Mouse (Mus musculus): ENCODE results near the gene Cbln4. TPM values are rescaled to one million over a fixed set of nuclear protein-coding genes. Genes with fewer than 3 reads are reported as not detected.

Cbln4 gene
- 10 to 100 TPM in 1 of 2 experiments, 1 to 10 TPM in 1; 9.4 to 10.3 TPM for total RNA-seq (2021)
- long read RNA-seq, experiment 1, transcript Cbln4-201 (3 exons, 2,902 nt): major isoform, 8 of 8 reads
- long read RNA-seq, experiment 1, partial matches to known transcripts: 0 of 8 reads
- long read RNA-seq, experiment 1, other reads (novel, unspliced or antisense): 0 of 8 reads
- long read RNA-seq, experiment 2, transcript Cbln4-201 (3 exons, 2,902 nt): major isoform, 20 of 20 reads
- long read RNA-seq, experiment 2, partial matches to known transcripts: 0 of 20 reads
- long read RNA-seq, experiment 2, other reads (novel, unspliced or antisense): 0 of 20 reads

DNA sequence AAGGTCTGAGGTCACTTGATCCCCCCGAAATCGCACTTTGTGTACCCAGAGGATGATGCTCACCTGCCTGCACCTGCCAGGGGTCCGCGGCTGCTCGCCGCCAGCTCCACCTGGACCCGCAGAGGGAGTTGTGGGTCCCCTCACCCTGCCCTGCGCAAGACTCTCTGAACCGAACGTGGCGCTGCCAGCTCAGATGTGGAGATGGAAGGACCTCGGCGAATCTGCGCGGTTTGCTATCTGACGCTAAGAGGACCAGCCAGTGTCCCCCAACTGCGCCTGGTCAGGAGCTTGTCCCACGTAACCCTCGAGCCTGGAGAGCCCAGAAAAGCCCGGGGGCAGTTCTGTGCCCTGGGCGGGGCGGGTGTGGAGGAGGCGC, at the start of gene Cbln4:
Cbln4 (minus strand) TSS at position 232 of the 376 bp plus-strand sequence.
- DNase-seq (ENCODE audit: low spot score in 2 of 2): peak in 1 of 2 experiments; percentile 3

DNA sequence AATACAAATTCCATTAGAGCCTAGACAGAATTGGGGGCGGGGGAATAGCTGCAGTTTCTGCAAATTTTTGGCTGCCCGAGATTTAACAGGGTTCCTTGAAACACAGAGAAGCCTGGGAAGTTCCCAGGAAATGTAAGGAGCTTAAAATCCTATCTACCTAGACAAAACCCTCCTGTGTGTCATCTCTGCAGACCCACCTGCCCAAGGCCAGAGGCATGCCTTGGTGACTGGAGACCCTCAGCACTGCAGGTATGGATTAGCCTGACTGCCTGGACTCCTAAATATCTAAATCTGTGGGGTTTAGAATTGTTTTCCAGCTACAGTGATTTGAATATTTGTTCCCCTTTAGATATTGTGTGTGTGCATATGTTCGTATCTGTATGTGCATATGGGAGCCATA, 35.3 kb upstream of the Cbln4 start:
- DNase-seq (ENCODE audit: low spot score in 2 of 2): no peak

- DNase-seq (ENCODE audit: low spot score in 2 of 2): no peak
Observed at GRCm38 (mm10) chr2:172076295-172076694, 33.0 kb upstream of the Cbln4 start.

DNA sequence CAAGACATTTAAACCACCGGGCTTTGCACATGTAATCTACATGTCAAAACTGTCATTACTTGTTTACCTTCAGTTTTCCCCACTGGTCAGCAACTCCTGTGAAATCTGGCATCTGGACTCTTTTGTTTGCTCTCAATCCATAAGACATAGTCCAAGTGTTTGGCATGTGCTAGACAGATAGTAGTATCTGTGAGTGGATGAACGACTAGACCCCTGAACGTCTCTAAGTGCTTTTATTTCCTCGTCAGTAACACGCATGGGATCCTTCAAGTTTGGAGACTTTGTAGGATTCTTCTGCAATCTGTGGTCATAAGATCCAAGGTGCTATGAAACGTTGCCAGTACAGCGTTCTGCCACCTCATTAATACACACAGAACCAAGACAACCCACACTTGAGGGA, 19.6 kb upstream of the Cbln4 start:
- no peak for DNase-seq (ENCODE audit: low spot score in 2 of 2)

- no peak for DNase-seq (ENCODE audit: low spot score in 2 of 2)
Observed at GRCm38 (mm10) chr2:172059747-172060146, 16.5 kb upstream of the Cbln4 start.

GRCm38 (mm10) chr2:172058936-172059665, 15.8 kb upstream of the Cbln4 start:
- DNase-seq (ENCODE audit: low spot score in 2 of 2): no peak

GRCm38 (mm10) chr2:172046002-172046401, 2.7 kb upstream of the Cbln4 start:
- DNase-seq (ENCODE audit: low spot score in 2 of 2): no peak

- DNase-seq (ENCODE audit: low spot score in 2 of 2): peak in 1 of 2 experiments; percentile 2
Observed at GRCm38 (mm10) chr2:172042607-172043234, 545 bp downstream of the Cbln4 start.

- peak; percentile 60 to 61 for DNase-seq (ENCODE audit: low spot score in 2 of 2)
Observed at GRCm38 (mm10) chr2:172042125-172042524, 1.1 kb downstream of the Cbln4 start.

DNA sequence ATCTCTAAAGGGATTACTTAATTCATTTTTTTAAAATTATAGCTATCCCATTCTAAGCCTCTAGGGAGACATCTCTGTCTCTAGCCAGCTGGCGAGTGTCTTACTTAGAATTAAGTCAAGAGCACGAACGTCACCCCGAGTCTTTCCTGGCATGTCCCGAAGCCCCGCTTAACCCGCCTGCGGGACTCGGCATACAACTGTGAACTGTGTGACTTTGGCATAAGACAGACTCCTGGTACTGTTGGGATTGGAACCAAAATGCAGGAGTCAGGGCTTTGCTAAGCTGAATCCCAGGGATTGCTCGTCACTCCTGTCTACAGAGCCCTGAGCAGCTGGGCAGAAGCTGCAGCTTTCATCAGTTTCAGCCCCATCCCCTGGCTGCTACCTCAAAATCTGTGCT, 2.4 kb downstream of the Cbln4 start:
- DNase-seq (ENCODE audit: low spot score in 2 of 2): peak in 1 of 2 experiments; percentile 4

DNA sequence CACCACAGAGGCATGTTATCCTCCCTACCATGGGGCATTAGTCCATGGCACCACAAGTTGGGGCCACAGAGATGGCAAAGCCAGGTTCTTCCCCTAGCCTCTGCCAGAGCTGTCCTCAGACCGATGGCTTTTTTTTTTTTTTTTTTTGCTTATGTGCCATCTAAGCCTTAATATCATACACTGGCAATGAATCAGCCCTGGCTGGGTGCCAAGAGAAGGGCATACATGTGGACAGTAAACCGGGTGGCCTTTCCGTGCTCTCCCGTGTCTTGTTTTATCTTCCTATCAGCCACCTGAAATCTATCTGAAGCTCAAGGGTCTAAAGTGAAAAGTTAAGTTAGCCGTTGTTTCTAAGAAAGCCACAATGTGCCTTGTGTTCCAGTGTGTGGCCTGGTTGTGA, 3.7 kb downstream of the Cbln4 start:
- DNase-seq (ENCODE audit: low spot score in 2 of 2): no peak

DNA sequence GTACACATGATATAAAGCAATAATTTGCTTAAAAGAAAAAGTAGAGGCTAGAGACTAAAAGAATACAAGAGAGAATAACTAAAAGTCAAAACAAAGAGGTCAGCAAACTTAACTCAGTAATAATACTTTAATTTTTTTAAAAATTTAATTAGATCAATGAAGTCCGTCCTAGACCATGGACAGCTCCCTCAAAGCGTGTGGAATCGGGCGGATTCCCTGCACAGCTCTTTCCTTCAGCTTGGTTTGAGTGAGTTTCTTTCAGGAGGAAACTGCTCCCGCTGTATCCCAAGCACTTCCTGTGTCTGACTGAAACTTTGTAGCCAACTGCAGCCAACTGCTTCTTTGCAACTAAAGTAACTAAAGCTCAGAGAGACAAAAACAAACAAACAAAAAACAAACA, 9.0 kb downstream of the Cbln4 start:
- DNase-seq (ENCODE audit: low spot score in 2 of 2): no peak

GRCm38 (mm10) chr2:172025459-172026130, 17.7 kb downstream of the Cbln4 start:
- no peak for DNase-seq (ENCODE audit: low spot score in 2 of 2)

GRCm38 (mm10) chr2:172006726-172007125, 36.5 kb downstream of the Cbln4 start:
- DNase-seq (ENCODE audit: low spot score in 2 of 2): no peak

- DNase-seq (ENCODE audit: low spot score in 2 of 2): peak; percentile 35 to 37
Observed at GRCm38 (mm10) chr2:172005970-172006369, 37.3 kb downstream of the Cbln4 start.

DNA sequence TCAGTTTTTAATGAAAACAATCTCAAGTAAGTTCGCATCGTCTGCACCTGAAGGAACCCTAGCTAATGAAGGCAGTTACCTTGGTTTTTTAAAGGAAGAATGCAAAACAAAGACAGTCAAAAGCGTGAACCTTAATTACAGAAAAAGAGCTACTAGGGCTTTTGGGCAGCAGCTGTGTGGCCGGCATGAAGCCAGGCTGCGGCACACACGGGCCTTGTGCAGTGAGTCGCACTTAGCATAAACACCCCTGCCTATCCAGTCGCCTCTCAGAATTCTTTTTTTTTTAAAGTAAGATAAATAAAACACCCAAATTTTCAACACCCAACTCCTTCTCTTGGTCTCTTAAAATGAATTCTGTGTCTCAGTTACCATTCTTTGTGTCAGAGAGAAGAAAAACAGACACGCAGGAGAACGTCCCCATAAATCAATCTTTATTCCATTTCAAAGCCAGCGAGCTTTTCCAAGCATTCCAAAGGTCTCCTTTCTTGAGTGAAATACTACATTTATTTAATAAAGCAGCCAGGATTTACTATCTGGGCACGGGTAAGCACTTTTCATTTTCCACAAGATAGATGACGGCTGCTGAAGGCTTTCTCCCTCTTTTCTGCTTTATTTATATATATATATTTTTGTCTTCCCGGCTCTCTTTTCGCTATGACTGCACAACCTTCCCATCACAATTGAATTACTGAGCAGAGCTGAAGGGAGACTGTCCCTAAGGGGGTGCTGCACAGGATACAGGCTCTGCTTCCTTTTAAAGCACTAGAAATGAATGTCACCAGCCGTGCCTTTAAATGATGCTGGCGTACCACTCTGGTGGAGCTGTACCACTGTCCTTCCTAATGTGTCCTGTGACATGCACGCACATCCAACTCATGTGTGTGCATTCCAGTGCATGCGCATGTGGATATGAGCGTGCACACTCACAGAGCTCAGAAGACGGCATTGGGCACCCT, 39.0 kb downstream of the Cbln4 start:
- no peak for DNase-seq (ENCODE audit: low spot score in 2 of 2)

DNA sequence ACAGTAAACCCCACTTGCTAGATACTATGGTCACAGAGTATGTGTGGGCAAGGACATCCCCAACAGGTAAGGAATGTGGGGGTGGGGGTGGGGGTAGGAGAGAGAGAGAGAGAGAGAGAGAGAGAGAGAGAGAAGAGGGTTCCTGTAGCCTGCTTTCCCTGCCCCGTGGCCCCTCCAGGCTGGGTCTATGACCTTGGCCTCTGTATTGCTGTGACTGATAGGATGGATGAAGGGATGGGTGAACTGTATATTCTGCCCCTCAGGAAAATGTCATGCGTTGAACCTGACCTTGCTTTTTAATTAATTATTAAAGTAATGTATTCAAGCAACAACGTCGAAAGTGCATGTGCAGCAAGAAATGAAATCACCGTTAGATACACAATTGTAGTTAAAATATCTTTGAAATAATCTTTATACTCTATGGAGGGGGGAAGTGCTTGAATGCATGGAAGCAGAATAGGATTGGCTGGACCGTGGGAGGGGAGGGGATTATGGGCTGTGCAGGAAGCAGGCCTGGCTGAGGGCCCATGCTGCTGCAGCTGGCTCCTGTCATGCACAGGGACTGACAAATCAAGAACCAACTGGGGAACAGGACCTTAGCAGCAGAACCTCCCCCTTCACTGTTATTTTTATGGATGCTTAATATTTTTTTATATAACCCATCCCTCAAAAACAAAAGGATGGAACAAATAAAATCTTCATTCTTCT, 46.1 kb downstream of the Cbln4 start:
- no peak for DNase-seq (ENCODE audit: low spot score in 2 of 2)

GRCm38 (mm10) chr2:171994861-171995260, 48.4 kb downstream of the Cbln4 start:
- DNase-seq (ENCODE audit: low spot score in 2 of 2): no peak

- DNase-seq (ENCODE audit: low spot score in 2 of 2): no peak
Observed at GRCm38 (mm10) chr2:171994240-171994639, 49.0 kb downstream of the Cbln4 start.

DNA sequence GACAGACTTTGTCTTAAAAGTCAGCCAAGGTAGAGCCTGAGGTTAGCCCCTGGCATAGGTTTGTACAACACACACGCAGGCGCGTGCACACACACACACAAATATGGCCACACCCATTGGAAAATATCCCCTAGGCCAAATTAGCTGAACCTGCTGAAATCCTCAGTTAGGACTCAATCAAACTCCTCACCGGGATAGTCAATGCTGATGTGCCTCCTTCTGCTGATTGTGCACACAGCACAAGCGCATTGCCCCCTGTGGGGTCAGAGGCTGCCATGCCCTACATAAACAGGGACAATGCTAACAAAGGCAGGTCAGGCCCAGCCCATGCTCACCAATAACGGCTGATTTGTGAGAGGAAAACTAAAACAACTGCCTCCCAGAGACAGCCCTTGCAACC, 56.6 kb downstream of the Cbln4 start:
- no peak for DNase-seq (ENCODE audit: low spot score in 2 of 2)
